Mouse (Mus musculus) C3H10T1/2 (cell line): Measurements from ENCODE around the gene Paf1. TPM values are rescaled to one million over a fixed set of nuclear protein-coding genes. Genes with fewer than 3 reads are reported as not detected.

Experiments
- polyA plus RNA-seq, 2 experiments: library from polyadenylated mRNA; unstranded; fragments of >200 nt; fragmentation: generic; extraction: Trizol; gene quantifications; one replicate each; pipeline ENCODE4 v1.2.1; 2012; ENCODE audit warnings: missing spikeins in 2 of 2

Paf1 gene
- 10 to 100 TPM; 14.8 to 40.0 TPM for polyA plus RNA-seq

GRCm38 (mm10) chr7:28392429-28393271 lies at the start of gene Paf1, which contains the start of gene Med29:
Gene Paf1, plus strand, starts transcription at chr7:28392951.
Gene Med29, minus strand, starts transcription at chr7:28392708.

DNA sequence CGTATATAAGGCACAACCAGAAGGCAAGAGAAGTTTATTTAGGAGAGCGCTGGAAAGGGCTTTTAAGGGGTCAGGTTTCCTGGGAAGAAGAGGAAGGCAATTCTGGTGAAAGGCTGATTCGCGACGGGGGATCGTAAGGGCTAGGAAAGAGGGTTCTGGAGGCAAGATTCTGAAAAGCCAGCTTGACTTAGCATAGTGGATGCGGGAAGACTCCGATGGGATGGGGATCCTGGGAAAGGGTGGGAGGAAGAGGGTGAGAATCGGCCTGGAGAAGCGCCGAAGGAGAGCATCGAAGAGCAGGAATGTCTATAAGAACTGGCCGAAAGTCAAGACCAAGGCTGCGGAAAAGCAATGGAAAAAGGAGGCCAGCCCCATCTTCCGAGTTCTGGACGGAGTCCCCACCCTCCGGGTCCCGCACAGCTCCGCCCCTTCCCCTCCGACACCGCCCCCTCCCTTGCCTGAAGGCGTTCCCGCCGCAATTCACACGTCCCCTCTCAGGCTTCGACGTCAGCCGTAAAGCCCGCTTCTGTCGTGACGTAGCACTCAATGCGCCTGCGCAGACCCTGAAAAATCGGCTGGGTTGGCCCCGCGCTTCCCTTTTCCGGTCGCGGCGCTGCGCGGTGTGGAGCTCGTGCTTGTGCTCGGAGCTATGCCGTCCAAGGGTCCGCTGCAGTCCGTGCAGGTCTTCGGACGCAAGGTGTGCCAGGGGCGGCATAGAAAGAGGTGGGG lies 42.4 kb upstream of the Paf1 start, which contains the start of gene Rps16:
Gene Rps16, plus strand, starts transcription at position 498 of the 729 bp plus-strand sequence.

DNA sequence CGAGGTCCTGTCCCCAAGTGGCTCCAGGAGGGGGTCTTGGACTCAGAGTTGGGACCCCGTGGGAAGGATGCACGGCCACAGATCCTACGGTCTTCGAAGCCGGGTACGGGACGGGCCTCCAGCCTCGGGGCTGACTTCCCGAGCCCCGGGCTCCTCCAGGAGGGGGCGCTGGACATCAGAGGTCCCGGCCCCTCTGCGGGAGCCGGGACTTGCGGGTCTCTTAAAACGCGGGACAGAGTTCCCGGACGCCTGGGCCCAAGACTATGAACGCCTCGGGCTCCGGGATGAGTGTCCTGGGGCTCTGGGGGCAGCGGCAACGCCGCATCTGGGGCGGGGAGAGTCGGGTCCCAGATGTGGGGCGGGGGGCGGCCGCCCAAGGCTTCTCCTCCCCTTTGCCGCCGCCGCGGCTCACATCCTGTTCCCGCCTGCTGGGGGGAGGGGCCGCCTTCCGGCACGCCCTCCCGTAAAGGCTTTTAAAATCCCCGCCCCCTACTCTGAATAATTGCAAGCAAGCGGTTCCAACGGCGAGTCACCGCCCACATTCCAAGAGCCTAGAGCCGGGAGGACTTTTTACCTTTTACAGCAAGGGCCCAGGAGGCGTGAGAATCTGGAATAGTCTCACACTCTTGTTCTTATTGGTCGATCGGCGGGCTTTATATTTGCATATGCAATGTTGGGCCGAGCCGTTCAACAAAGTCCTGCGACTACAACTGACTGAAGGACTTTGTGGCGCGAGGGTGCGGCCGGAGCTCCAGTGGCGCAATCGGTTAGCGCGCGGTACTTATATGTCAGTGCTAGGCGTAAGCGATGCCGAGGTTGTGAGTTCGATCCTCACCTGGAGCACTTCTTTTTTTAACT lies 20.3 kb upstream of the Paf1 start, which contains the start of gene Plekhg2:
Gene Plekhg2, minus strand, starts transcription at position 349 of the 858 bp plus-strand sequence.

GRCm38 (mm10) chr7:28380237-28381016 lies 12.3 kb upstream of the Paf1 start, which contains the start of gene Zfp36:
Gene Zfp36, minus strand, starts transcription at chr7:28380253.

GRCm38 (mm10) chr7:28436932-28437570 lies 44.3 kb downstream of the Paf1 start, which contains the start of gene Gmfg:
Gene Gmfg, plus strand, starts transcription at chr7:28437447.

Other genes starting within 250 kb of the Paf1 start
- gene Fbl, start 223.2 kb upstream of the Paf1 start, polyA plus RNA-seq: 100 to 1,000 TPM in 1 of 2 experiments, 10 to 100 TPM in 1; 97.0 to 392 TPM
- 10 to 100 TPM in 1 of 2 experiments, 1 to 10 TPM in 1; 6.2 to 27.4 TPM for gene Dyrk1b, start 213.5 kb upstream of the Paf1 start, polyA plus RNA-seq
- 10 to 100 TPM in 1 of 2 experiments, 1 to 10 TPM in 1; 6.7 to 11.4 TPM for gene Eid2, start 125.1 kb upstream of the Paf1 start, polyA plus RNA-seq
- 1 to 10 TPM; 1.6 to 7.0 TPM for gene Eid2b, start 115.2 kb upstream of the Paf1 start, polyA plus RNA-seq
- gene Selenov, start 101.8 kb upstream of the Paf1 start, polyA plus RNA-seq: not detected
- under 1 TPM in 1 of 2 experiments, not detected in 1; 0.02 TPM for gene Dll3, start 90.7 kb upstream of the Paf1 start, polyA plus RNA-seq
- 100 to 1,000 TPM in 1 of 2 experiments, 10 to 100 TPM in 1; 52.9 to 176 TPM for gene Timm50, start 80.9 kb upstream of the Paf1 start, polyA plus RNA-seq
- gene Supt5, start 54.2 kb upstream of the Paf1 start, polyA plus RNA-seq: 100 to 1,000 TPM in 1 of 2 experiments, 10 to 100 TPM in 1; 59.3 to 103 TPM
- over 10,000 TPM in 1 of 2 experiments, 1,000 to 10,000 TPM in 1; 5,175 to 11,723 TPM for gene Rps16, start 42.3 kb upstream of the Paf1 start, polyA plus RNA-seq
- 10 to 100 TPM in 1 of 2 experiments, 1 to 10 TPM in 1; 7.3 to 36.1 TPM for gene Plekhg2, start 20.4 kb upstream of the Paf1 start, polyA plus RNA-seq
- 10 to 100 TPM in 1 of 2 experiments, 1 to 10 TPM in 1; 3.3 to 11.2 TPM for gene Zfp36, start 12.7 kb upstream of the Paf1 start, polyA plus RNA-seq
- gene Med29, start 243 bp upstream of the Paf1 start, polyA plus RNA-seq: 10 to 100 TPM; 42.7 to 61.9 TPM
- under 1 TPM; 0.14 to 0.22 TPM for gene Gmfg, start 44.5 kb downstream of the Paf1 start, polyA plus RNA-seq
- under 1 TPM; 0.01 to 0.11 TPM for gene Lrfn1, start 59.0 kb downstream of the Paf1 start, polyA plus RNA-seq
- gene Ifnl2, start 117.5 kb downstream of the Paf1 start, polyA plus RNA-seq: not detected
- not detected for gene Ifnl3, start 129.9 kb downstream of the Paf1 start, polyA plus RNA-seq
- not detected for gene Sycn, start 147.9 kb downstream of the Paf1 start, polyA plus RNA-seq
- not detected for gene Nccrp1, start 154.3 kb downstream of the Paf1 start, polyA plus RNA-seq
- 10 to 100 TPM; 14.8 to 48.1 TPM for gene Samd4b, start 205.2 kb downstream of the Paf1 start, polyA plus RNA-seq
- gene Pak4, start 205.2 kb downstream of the Paf1 start, polyA plus RNA-seq: 10 to 100 TPM; 15.0 to 33.1 TPM
- not detected for gene Acp7, start 238.4 kb downstream of the Paf1 start, polyA plus RNA-seq